Comparison of ENCODE assay signal across 29 mouse cellular contexts in genomic region chr4:50025356-50025755, GRCm38 (mm10).
"Had no signal": no experiment of that assay in that cellular context is flagged by ENCODE, and none has a peak within 500 bp of the region (broad histone marks: within the 10 kb centered on the region; RNA-seq: fewer than 3 reads in every experiment).

No protein-coding gene starts in this region.

- H3K27me3 ChIP-seq: embryonic facial prominence, embryonic 12.5 days; embryonic facial prominence, embryonic 13.5 days; embryonic facial prominence, embryonic 15.5 days; forebrain, embryonic 12.5 days; forebrain, embryonic 13.5 days; forebrain, embryonic 15.5 days had no signal

- ATAC-seq: forebrain, embryonic 13.5 days; forebrain, embryonic 14.5 days; forebrain, embryonic 15.5 days; forebrain, embryonic 16.5 days; forebrain, postnatal 0 days had no signal

- H3K4me3 ChIP-seq: embryonic facial prominence, embryonic 10.5 days; embryonic facial prominence, embryonic 12.5 days; embryonic facial prominence, embryonic 13.5 days; embryonic facial prominence, embryonic 15.5 days; erythroblast, embryonic 14.5 days; forebrain, embryonic 10.5 days; forebrain, embryonic 12.5 days; forebrain, embryonic 13.5 days; forebrain, embryonic 15.5 days; gastrocnemius, adult 2 months; heart, adult 2 months had no signal

- H3K4me1 ChIP-seq: embryonic facial prominence, embryonic 10.5 days; embryonic facial prominence, embryonic 12.5 days; embryonic facial prominence, embryonic 13.5 days; embryonic facial prominence, embryonic 15.5 days; forebrain, embryonic 10.5 days; forebrain, embryonic 12.5 days; forebrain, embryonic 13.5 days; forebrain, embryonic 15.5 days had no signal

- H3K27ac ChIP-seq: embryonic facial prominence, embryonic 10.5 days; embryonic facial prominence, embryonic 12.5 days; embryonic facial prominence, embryonic 13.5 days; embryonic facial prominence, embryonic 15.5 days; forebrain, embryonic 10.5 days; forebrain, embryonic 12.5 days; forebrain, embryonic 13.5 days; forebrain, embryonic 15.5 days; gastrocnemius, adult 2 months; heart, adult 2 months had no signal

- DNase-seq: cerebellum, adult 18-20 months; cerebellum, adult 8-10 months; cerebellum, adult 9-10 months; cerebellum, adult 9-11 months; cerebellum, postnatal 10 days; cerebellum, postnatal 14 days; cerebellum, postnatal 25 days; cerebellum, postnatal 36 days; embryo, embryonic 11 days; forebrain, postnatal 0 days; gastrocnemius, adult 2 months; gastrocnemius, postnatal 10 days; gastrocnemius, postnatal 14 days; gastrocnemius, postnatal 25 days; gastrocnemius, postnatal 36 days; heart, adult 11 months; heart, adult 18-20 months; heart, adult 2 months had no signal
